1 mouse cellular context compared by ENCODE assay signal in the genomic region with DNA sequence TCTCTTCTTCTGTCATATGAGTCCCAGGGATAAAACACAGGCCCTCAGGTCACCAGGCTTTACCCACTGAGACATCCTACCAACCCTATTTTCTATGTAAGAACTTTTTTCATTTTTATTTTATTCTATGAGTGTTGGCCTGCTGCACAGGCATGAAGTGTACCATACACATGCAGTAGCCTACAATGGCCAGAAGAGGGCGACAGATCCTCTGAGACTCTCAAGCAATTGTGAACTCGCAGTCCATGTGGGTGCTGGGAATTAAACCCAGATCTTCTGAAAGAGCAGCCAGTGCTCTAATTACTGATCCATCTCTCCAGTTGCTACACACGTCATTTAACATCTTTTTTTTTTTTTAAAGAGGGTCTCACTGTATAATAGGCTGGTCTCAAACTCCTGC.
TF ChIP-seq lines count a peak whose summit lies in the region.

No protein-coding gene starts in this region.

TF ChIP-seq in MEL, 35 proteins besides CTCF, POLR2A, EP300 and RAD21 (continued from another document):
- no peak for TF ChIP-seq MEF2A (IDR thresholded peaks at IDR 0.05; ENCODE audit: extremely low read depth, insufficient replicate concordance, low read depth, low read length, poor library complexity, severe bottlenecking)
- TF ChIP-seq ZKSCAN1 (IDR thresholded peaks at IDR 0.05; ENCODE audit: low read depth, low read length): no peak
- TF ChIP-seq MXI1 (IDR thresholded peaks at IDR 0.05; ENCODE audit: low read depth, low read length): no peak
- no peak for TF ChIP-seq ELF1 (IDR thresholded peaks at IDR 0.05; ENCODE audit: low read depth, low read length)
- TF ChIP-seq UBTF (IDR thresholded peaks at IDR 0.05; ENCODE audit: borderline replicate concordance, insufficient read depth, low read depth, low read length): no peak
- TF ChIP-seq GABPA (IDR thresholded peaks at IDR 0.05; ENCODE audit: low read depth, low read length): no peak
- TF ChIP-seq SIN3A (IDR thresholded peaks at IDR 0.05; ENCODE audit: low read length): no peak
- TF ChIP-seq USF1 (IDR thresholded peaks at IDR 0.05; ENCODE audit: low read depth, low read length): no peak
- TF ChIP-seq MYC (IDR thresholded peaks at IDR 0.05; ENCODE audit: low read depth, low read length): peak; percentile 72; the same call in 1 of the 2 replicates
- no peak for TF ChIP-seq JUND (IDR thresholded peaks at IDR 0.05; ENCODE audit: low read depth, low read length)
- TF ChIP-seq MAX (IDR thresholded peaks at IDR 0.05; ENCODE audit: low read length): 0 out of 2 replicates have a peak, but pooled peaks have one; percentile 23
- TF ChIP-seq GATA1 (IDR thresholded peaks at IDR 0.05; ENCODE audit: low read depth, low read length): no peak
- TF ChIP-seq ZC3H11A (IDR thresholded peaks at IDR 0.05; ENCODE audit: low read depth, low read length): peak; percentile 79
- no peak for TF ChIP-seq ETS1 (IDR thresholded peaks at IDR 0.05; ENCODE audit: low read depth, low read length)
- no peak for TF ChIP-seq MAFK (IDR thresholded peaks at IDR 0.05; ENCODE audit: borderline replicate concordance, low read depth, low read length)
- no peak for TF ChIP-seq ZMIZ1 (IDR thresholded peaks at IDR 0.05; ENCODE audit: low read depth, low read length)
- no peak for TF ChIP-seq KAT2A (conservative IDR thresholded peaks at IDR 0.05; ENCODE audit: low read depth, low read length)
- no peak for TF ChIP-seq TCF12 (IDR thresholded peaks at IDR 0.05; ENCODE audit: low read depth, low read length)
